Mouse (Mus musculus) liver, embryonic 12.5 days (tissue): ENCODE measurements around the gene Txnip. TPM values are rescaled to one million over a fixed set of nuclear protein-coding genes. Genes with fewer than 3 reads are reported as not detected.

Experiments used
- ATAC-seq: fragments of 200-750 bp; cut with Nextera tagmentation; 2 replicates; pipeline ENCODE4 v1.8.0; 2017; ENCODE audit warnings: moderate number of reproducible peaks, mild to moderate bottlenecking, moderate library complexity
- H3K27ac ChIP-seq: fragments of 300-500 bp; sonication (generic); 2 replicates; pipeline ENCODE4 v1.5.1; 2016; ENCODE audit warnings: mild to moderate bottlenecking
- H3K27me3 ChIP-seq: fragments of 300-500 bp; sonication (generic); replicated peaks from 2 replicates; pipeline ENCODE4 v1.6.1; 2016; ENCODE audit warnings: mild to moderate bottlenecking, moderate library complexity
- H3K36me3 ChIP-seq: fragments of 300-500 bp; sonication (generic); 2 replicates; pipeline ENCODE4 v1.6.1; 2016; ENCODE audit warnings: mild to moderate bottlenecking, moderate library complexity
- H3K4me1 ChIP-seq: fragments of 300-500 bp; sonication (generic); 2 replicates; pipeline ENCODE4 v1.6.1; 2016
- H3K4me2 ChIP-seq: fragments of 300-500 bp; sonication (generic); 2 replicates; pipeline ENCODE4 v1.6.1; 2016; ENCODE audit warnings: mild to moderate bottlenecking, moderate library complexity
- H3K4me3 ChIP-seq: fragments of 300-500 bp; sonication (generic); 2 replicates; pipeline ENCODE4 v1.5.1; 2016; ENCODE audit warnings: mild to moderate bottlenecking, moderate library complexity
- H3K9ac ChIP-seq: fragments of 300-500 bp; sonication (generic); 2 replicates; pipeline ENCODE4 v1.6.1; 2016; ENCODE audit warnings: mild to moderate bottlenecking, moderate library complexity
- H3K9me3 ChIP-seq: fragments of 300-500 bp; sonication (generic); replicated peaks from 2 replicates; pipeline ENCODE4 v1.6.1; 2016; ENCODE audit warnings: mild to moderate bottlenecking, moderate library complexity
- WGBS: fragments of 180-500 bp; shearing (Covaris S2); methylation state at CpG from one replicate; pipeline ENCODE4 v1.1.7; 2016; ENCODE audit not compliant: insufficient replicate concordance; 5-methylcytosine and 5-hydroxymethylcytosine counted together
- polyA plus RNA-seq: library from polyadenylated mRNA; unstranded; fragments of >200 nt; fragmentation: Nextera tagmentation; extraction: Ambion mirVana; gene quantifications from 2 replicates; pipeline ENCODE4 v1.2.1, GENCODE M21; 2016

Gene Txnip
- polyA plus RNA-seq, 1 experiment from 2014 or later: 29.9 TPM

DNA sequence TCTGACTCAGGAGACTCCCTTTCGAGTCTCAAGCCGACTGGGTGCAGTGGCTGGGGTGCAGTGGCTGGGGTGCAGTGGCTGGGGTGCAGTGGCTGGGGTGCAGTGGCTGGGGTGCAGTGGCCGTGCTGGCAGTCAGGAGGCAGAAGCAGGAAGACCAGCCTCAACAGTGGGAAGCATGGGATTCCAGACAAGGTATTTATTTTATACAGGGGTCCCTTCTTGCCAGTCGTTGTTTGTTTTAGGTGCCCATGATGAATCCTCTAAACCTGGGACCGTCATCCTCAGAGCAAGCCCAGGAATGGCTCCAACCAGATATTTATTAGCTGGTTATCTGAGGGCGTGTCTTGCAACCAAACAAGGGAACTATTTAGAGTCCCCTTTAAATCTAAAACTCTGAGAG, 4.2 kb upstream of the Txnip start:
- H3K4me1 ChIP-seq: peaks cover 24% of the 10 kb centered on the region
- no peak overlapping the region for H3K27ac ChIP-seq
- no peak overlapping the region for H3K9ac ChIP-seq
- H3K4me3 ChIP-seq: no peak overlapping the region
- no peak for ATAC-seq
- 44% methylated on average over 6 of the region's 6 CpGs for WGBS
- no peaks in the 10 kb centered on the region for H3K9me3 ChIP-seq
- no peaks in the 10 kb centered on the region for H3K27me3 ChIP-seq
- no peak overlapping the region for H3K4me2 ChIP-seq
- H3K36me3 ChIP-seq: no peaks in the 10 kb centered on the region

DNA sequence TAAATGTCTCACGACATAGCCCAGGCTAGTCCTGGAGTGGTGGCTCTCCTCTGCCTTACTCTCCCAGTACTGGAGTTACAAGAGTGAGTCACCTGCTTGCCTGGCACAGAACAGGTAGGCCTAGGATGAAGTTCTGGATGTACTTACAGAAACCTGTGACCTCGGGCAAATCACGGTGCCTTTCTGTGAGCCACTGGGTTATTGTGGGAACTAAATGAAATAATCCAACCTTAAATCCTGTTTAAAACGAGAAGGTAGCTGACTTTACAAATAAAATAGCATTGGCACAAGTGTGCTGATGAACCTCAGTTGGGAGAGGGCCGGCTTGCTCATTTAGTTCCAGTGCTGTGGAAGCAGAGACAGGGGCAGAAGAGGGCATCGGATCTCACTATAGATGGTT, 3.5 kb upstream of the Txnip start:
- ATAC-seq: no peak
- H3K9ac ChIP-seq: no peak overlapping the region
- peaks cover 2% of the 10 kb centered on the region; the same call in 1 of the 2 replicates for H3K36me3 ChIP-seq
- no peak overlapping the region for H3K27ac ChIP-seq
- H3K27me3 ChIP-seq: no peaks in the 10 kb centered on the region
- no peak overlapping the region for H3K4me2 ChIP-seq
- peaks cover 30% of the 10 kb centered on the region for H3K4me1 ChIP-seq
- H3K4me3 ChIP-seq: no peak overlapping the region
- WGBS: 68% methylated on average over 6 of the region's 6 CpGs
- no peaks in the 10 kb centered on the region for H3K9me3 ChIP-seq

DNA sequence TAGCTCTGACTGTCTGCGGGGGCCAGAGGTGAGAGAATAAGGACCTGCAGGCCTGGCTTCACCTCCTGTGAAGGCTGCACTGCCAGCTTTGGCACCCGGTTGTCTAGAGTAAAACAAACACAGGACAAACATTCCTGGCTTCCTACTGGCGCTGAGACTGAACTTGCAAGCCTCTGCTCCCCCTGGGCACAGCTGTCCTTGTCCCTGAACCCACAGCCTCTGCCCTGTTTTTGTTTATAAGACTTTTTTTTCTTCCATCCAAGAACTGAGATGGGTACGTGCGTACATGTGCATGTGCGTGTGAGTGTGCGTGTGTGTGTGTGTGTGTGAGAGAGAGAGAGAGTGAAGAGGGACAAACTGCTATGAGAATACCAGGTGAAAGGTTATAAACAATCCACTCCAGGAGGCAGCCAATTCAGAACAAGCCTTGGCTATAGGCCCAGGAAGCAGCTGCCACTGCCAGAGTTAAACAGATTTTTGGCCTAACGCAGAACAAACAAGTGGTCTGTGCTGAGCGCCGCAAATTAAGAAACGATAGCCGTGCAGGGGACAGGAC, 2.6 kb upstream of the Txnip start:
- peak overlapping the region; percentile 38; the same call in 1 of the 2 replicates for H3K27ac ChIP-seq
- no peak overlapping the region for H3K4me2 ChIP-seq
- H3K9me3 ChIP-seq: no peaks in the 10 kb centered on the region
- H3K36me3 ChIP-seq: peaks cover 11% of the 10 kb centered on the region
- H3K4me3 ChIP-seq: no peak overlapping the region
- 78% methylated on average over 12 of the region's 12 CpGs for WGBS
- no peak for ATAC-seq
- H3K9ac ChIP-seq: no peak overlapping the region
- H3K27me3 ChIP-seq: no peaks in the 10 kb centered on the region
- peaks cover 38% of the 10 kb centered on the region for H3K4me1 ChIP-seq

DNA sequence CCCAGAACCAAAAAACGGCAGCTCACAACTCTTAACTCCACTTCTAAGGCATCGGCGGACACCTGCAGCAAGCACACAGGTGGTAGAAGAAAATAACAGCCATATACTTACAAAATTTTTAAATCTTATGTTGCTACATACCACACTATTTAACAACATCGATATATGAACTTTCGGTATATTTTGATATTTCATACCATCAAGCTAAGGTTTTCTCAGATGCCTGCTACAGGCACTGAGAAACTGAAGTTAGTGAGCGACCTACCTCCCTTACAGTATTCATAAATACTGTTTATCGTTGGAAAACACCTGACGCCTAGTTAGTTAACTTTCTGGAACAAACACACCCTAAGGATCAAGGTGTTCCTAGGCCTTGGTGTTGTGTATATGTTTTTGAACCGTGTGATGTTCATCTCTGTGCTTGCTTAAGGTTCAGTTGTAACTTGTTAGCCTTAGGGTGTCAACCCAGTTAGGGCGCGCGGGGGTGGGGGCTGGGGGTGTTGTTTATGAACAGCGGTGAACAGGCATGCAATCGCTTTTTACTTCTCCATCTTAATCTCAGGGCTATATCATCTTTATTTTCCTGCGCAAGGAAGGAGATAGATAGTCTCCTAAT, 1.6 kb upstream of the Txnip start:
- Histone ChIP-seq H3K9me3 (no peaks in the 10 kb centered on the region), H3K36me3 (peaks cover 21% of the 10 kb centered on the region), H3K27ac (peak overlapping the region; percentile 88), H3K4me1 (peaks cover 48% of the 10 kb centered on the region), H3K9ac (peak overlapping the region; percentile 88), H3K27me3 (no peaks in the 10 kb centered on the region), H3K4me3 (peak overlapping the region; percentile 72), H3K4me2 (peak overlapping the region; percentile 79)
- no peak for ATAC-seq
- WGBS: 63% methylated on average over 15 of the region's 15 CpGs

DNA sequence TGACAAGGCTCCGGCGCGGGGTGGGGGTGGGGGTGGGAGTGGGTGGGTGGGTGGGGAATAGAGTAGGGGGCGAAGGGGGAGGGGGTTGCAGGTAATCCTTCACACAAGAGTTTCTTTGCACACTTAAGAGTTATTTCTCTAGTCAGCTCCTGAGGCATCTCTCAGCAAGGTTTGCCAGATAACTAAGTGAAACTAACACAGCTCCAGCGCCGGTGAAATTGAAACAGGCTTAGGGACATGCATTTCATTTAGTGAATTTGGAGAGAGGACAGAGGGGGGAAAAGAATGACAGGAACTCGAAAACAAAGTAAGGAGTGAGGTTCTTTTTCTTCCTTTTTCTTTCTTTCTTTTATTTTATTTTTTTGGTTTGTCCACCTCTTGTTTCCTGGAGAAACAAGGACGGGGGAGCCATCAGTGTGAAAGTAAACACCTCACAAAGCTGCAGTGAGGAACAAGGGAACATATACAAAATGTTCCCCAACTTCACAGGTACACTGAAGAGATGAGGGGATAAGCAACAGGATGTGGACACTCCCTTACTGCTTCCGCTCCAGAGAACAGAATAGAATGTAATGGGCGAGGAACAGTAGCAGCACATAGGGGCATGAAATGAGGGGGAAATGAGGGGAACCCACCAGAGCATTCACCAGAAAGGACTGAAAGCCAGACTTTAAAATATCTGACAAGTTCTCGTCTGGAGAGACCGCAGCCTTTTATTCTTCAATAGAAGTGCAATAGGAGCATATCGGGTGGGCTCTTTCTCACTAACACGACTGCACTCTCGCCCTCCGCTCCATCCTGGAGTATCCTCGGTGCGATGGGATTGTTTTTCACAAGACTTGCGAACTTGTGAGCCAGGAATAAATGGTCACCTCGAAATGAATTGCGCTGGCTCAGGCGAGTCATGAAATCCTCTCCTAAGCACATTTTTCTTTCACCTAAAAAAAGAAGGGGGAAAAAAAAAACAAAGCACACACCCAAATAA, 814 bp upstream of the Txnip start:
- Histone ChIP-seq H3K27me3 (no peaks in the 10 kb centered on the region), H3K4me2 (peak overlapping the region; percentile 79), H3K36me3 (peaks cover 25% of the 10 kb centered on the region), H3K9ac (peak overlapping the region; percentile 88), H3K27ac (peak overlapping the region; percentile 88), H3K4me3 (peak overlapping the region; percentile 72), H3K4me1 (peaks cover 53% of the 10 kb centered on the region), H3K9me3 (no peaks in the 10 kb centered on the region)
- 4% methylated on average over 22 of the region's 22 CpGs for WGBS
- ATAC-seq: peak; percentile 33; the same call in 1 of the 2 replicates

DNA sequence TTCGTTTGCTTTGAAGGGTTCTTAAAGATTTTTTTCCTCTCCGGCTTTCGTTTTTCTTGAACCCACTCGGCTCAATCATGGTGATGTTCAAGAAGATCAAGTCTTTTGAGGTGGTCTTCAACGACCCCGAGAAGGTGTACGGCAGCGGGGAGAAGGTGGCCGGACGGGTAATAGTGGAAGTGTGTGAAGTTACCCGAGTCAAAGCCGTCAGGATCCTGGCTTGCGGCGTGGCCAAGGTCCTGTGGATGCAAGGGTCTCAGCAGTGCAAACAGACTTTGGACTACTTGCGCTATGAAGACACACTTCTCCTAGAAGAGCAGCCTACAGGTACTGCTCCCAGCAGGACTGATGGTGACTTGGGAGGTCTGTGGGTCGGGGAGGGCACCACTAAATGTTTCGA, 402 bp downstream of the Txnip start:
- Histone ChIP-seq H3K9me3 (no peaks in the 10 kb centered on the region), H3K27ac (peak overlapping the region; percentile 88), H3K4me1 (peaks cover 54% of the 10 kb centered on the region), H3K36me3 (peaks cover 25% of the 10 kb centered on the region), H3K4me3 (peak overlapping the region; percentile 72), H3K27me3 (no peaks in the 10 kb centered on the region), H3K4me2 (peak overlapping the region; percentile 79), H3K9ac (peak overlapping the region; percentile 88)
- under 1% methylated on average over 17 of the region's 17 CpGs for WGBS
- ATAC-seq: 0 out of 2 replicates have a peak, but pooled peaks have one; percentile 11

DNA sequence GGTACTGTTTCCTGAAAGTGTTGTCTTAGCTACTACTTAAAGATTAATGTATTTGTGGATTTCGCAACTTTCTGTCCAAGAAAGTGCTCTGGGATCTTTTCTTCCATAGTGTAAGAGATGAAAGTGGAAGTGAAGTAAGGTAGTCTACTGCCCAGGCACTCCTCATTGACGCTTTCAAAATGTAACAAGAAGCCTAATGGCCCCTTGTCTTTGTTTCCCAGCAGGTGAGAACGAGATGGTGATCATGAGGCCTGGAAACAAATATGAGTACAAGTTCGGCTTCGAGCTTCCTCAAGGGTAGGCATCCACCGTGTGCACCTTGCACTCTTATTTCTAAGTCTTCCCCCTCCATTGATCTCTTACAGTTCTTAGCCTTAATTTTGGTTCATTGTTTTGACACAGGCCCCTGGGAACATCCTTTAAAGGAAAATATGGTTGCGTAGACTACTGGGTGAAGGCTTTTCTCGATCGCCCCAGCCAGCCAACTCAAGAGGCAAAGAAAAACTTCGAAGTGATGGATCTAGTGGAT, 975 bp downstream of the Txnip start:
- H3K9me3 ChIP-seq: no peaks in the 10 kb centered on the region
- peaks cover 25% of the 10 kb centered on the region for H3K36me3 ChIP-seq
- H3K27me3 ChIP-seq: no peaks in the 10 kb centered on the region
- H3K27ac ChIP-seq: peak overlapping the region; percentile 88
- WGBS: 14% methylated on average over 10 of the region's 10 CpGs
- H3K9ac ChIP-seq: peak overlapping the region; percentile 88
- no peak for ATAC-seq
- peak overlapping the region; percentile 79 for H3K4me2 ChIP-seq
- H3K4me3 ChIP-seq: peak overlapping the region; percentile 72
- H3K4me1 ChIP-seq: peaks cover 60% of the 10 kb centered on the region

DNA sequence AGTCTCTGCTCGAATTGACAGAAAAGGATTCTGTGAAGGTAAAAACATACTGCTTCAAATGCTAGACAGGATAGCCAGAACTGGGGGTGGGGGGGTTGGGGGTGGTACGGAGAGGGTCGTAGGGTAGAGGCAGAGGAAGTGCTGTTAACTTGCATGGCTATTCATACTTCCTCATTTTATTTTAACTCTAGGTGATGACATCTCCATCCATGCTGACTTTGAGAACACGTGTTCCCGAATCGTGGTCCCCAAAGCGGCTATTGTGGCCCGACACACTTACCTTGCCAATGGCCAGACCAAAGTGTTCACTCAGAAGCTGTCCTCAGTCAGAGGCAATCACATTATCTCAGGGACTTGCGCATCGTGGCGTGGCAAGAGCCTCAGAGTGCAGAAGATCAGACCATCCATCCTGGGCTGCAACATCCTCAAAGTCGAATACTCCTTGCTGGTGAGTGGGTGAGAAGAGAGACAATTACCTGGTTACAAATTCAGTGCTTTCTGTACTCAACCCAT, 1.7 kb downstream of the Txnip start:
- WGBS: 27% methylated on average over 12 of the region's 12 CpGs
- H3K4me1 ChIP-seq: peaks cover 67% of the 10 kb centered on the region
- peak overlapping the region; percentile 69; the same call in 1 of the 2 replicates for H3K27ac ChIP-seq

DNA sequence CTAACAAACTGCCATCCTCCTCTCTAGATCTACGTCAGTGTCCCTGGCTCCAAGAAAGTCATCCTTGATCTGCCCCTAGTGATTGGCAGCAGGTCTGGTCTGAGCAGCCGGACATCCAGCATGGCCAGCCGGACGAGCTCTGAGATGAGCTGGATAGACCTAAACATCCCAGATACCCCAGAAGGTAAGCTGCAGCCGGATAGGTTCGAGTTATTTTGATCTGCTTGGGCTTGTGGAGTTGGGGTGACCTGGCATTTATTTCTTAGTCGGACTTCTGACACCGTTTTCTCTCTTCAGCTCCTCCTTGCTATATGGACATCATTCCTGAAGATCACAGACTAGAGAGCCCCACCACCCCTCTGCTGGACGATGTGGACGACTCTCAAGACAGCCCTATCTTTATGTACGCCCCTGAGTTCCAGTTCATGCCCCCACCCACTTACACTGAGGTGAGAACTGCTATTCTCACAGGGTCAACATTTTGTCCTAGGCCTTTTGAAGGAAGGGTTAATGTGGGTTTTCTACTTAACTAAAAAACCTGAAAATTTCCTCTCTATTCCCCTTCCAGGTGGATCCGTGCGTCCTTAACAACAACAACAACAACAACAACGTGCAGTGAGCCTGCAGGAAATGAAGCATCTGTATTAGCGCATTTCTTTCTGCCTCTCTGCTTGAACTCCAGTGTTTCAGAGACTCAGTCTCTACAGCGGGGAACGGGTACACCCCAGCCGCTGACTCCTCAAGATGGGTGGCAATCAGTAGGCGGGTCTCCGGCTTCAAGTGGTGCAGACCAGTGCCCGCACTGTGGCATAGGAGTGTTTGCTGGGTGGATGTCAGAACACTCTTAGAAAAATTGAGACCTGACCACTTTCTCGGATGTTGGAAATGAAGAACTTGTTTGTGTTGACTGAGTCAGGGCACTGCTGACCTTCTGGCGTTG, 2.4 kb downstream of the Txnip start:
- no peak for ATAC-seq
- Histone ChIP-seq H3K36me3 (peaks cover 25% of the 10 kb centered on the region), H3K9me3 (no peaks in the 10 kb centered on the region), H3K27me3 (no peaks in the 10 kb centered on the region), H3K4me1 (peaks cover 70% of the 10 kb centered on the region), H3K4me3 (peak overlapping the region; percentile 72), H3K27ac (peak overlapping the region; percentile 69; the same call in 1 of the 2 replicates), H3K4me2 (peak overlapping the region; percentile 79), H3K9ac (peak overlapping the region; percentile 88)
- 60% methylated on average over 23 of the region's 23 CpGs for WGBS

More for the DNA sequence above, 1.7 kb downstream of the Txnip start:
- Histone ChIP-seq H3K9ac (peak overlapping the region; percentile 88), H3K4me3 (peak overlapping the region; percentile 72), H3K9me3 (no peaks in the 10 kb centered on the region), H3K4me2 (peak overlapping the region; percentile 79), H3K27me3 (no peaks in the 10 kb centered on the region), H3K36me3 (peaks cover 25% of the 10 kb centered on the region)
- ATAC-seq: no peak

DNA sequence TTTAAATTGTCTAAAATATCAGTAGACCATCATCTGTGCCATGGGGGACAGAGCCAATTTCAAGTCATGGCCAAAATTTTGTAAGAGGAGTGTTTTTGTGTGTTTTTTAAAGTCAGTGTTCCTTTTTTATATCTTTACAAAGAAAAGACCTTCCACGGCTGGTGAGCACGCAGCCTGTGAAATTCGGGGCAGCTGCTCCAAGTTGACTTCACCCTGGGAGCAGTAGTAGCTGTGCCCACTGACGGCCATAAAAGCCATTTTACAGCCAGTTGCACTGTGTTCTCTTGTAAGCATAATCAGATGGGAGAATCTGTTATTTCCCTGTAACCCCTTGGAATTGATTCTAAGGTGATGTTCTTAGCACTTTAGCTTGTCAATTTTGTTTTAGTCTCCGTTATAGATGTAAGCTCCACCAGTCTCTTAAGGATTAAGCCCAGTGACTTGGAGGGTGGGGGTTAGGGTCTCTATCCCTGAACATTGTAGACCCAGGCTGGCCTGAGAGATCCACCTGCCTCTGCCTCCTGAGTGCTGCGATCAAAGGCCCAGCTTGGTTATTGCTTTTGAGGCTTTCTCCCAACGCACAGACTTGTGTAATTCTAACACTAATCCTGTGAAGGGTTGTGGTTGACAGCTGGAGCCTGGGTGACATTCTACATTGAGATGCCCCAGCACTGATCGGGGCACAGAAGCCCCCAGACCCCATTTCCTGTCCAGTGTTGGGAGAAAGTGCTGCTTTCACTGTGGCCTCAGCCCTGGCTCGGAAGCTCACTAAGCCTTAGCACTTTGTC, 3.3 kb downstream of the Txnip start:
- peak overlapping the region; percentile 79 for H3K4me2 ChIP-seq
- H3K27me3 ChIP-seq: no peaks in the 10 kb centered on the region
- peak overlapping the region; percentile 69 for H3K27ac ChIP-seq
- H3K9ac ChIP-seq: peak overlapping the region; percentile 88; the same call in 1 of the 2 replicates
- ATAC-seq: no peak
- no peaks in the 10 kb centered on the region for H3K9me3 ChIP-seq
- peaks cover 71% of the 10 kb centered on the region for H3K4me1 ChIP-seq
- WGBS: 73% methylated on average over 9 of the region's 9 CpGs
- peak overlapping the region; percentile 72 for H3K4me3 ChIP-seq
- peaks cover 25% of the 10 kb centered on the region for H3K36me3 ChIP-seq
